Mouse (Mus musculus): ENCODE measurements around the gene Cdc5l.

Gene Cdc5l

GRCm38 (mm10) chr17:45370535-45370934 is 63.0 kb downstream of the Cdc5l start:
- no peak for DNase-seq (ENCODE audit: low read depth, low spot score)

- DNase-seq (ENCODE audit: low read depth, low spot score): no peak
Observed at GRCm38 (mm10) chr17:45364871-45365270, 68.7 kb downstream of the Cdc5l start.

- no peak for DNase-seq (ENCODE audit: low read depth, low spot score)
Observed at GRCm38 (mm10) chr17:45360950-45361349, 72.6 kb downstream of the Cdc5l start.

GRCm38 (mm10) chr17:45359443-45359842 is 74.1 kb downstream of the Cdc5l start:
- peak; percentile 67 for DNase-seq (ENCODE audit: low read depth, low spot score)

GRCm38 (mm10) chr17:45356431-45356830 is 77.1 kb downstream of the Cdc5l start:
- DNase-seq (ENCODE audit: low read depth, low spot score): no peak

GRCm38 (mm10) chr17:45347951-45348350 is 85.6 kb downstream of the Cdc5l start:
- no peak for DNase-seq (ENCODE audit: low read depth, low spot score)

All from brain, adult 2 months (tissue).